Mouse (Mus musculus) brain, embryonic 14.5 days (tissue): Measurements from ENCODE around the gene Mia2.
A peak's percentile ranks its signal among the peaks of the same experiment; 100 is the strongest.

Experiments used
- CTCF ChIP-seq: fragments of 200-500 bp; IDR thresholded peaks from 2 replicates; pipeline ENCODE4 v1.5.1; 2012; ENCODE audit warnings: inconsistent platforms, mild to moderate bottlenecking, moderate library complexity, borderline replicate concordance; ENCODE audit not compliant: insufficient read depth, insufficient read length; ENCODE audit errors: extremely low read depth
- POLR2A ChIP-seq: fragments of 200-500 bp; IDR thresholded peaks from 2 replicates; pipeline ENCODE4 v1.6.1; 2012; ENCODE audit warnings: mild to moderate bottlenecking, inconsistent platforms, borderline replicate concordance; ENCODE audit not compliant: poor library complexity, insufficient read depth, insufficient read length, severe bottlenecking; ENCODE audit errors: extremely low read depth

DNA sequence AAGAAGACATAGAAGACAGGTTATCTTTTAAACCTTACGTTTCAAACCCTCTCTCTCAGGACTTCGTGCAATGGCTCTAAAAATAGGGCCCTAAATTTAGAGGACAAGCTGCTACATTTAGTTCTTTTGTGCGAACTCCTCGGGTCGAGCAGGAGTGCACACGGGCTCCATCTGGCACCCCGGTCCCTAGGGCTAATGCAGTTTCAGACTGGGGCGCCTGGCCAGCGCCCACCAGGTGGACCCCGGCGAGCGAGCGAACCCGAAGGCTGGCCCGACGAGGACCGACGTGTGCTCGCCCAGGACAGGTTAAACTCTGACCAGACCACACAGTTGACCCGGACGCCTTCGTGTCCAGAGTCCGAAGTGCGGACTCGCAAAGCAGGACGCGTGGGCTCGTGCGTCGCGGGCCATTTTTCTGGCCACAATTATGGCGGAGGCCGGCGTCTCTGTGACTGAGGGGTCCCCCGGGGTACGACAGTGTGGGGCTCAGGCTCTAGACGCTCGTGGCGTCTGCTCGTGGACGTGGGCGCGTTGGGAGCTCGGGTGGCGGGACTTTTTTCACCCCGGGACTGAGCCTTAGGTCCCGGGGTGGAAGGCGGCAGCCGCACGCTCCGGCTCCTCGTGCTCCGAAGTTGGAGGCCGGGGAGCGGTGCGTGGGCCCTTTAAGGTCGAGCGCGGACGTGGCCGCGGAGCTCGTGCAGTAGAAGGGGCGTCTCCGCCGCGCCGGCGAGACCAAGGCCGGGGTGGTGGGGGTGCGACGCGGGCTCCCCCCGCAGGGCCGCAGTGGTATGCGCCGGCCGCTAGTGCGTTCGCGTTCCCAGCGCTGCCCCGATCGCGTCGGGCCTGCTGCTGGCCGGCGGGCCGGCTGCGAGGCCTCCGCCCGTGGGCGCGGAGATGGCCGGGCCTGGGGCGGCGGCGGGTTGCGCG is 35.3 kb downstream of the Mia2 start:
- TF ChIP-seq CTCF (0 out of 2 replicates have a peak, but pooled peaks have one; percentile 12), POLR2A (peak; percentile 88; the same call in 1 of the 2 replicates)
